Mouse (Mus musculus): Measurements from ENCODE around the gene Npffr2. TPM values are rescaled to one million over a fixed set of nuclear protein-coding genes. Genes with fewer than 3 reads are reported as not detected.

The Npffr2 gene
- polyA plus RNA-seq (2012; rRNA removed), result 0.10 TPM in 1 of 2 replicates, not detected in the other

DNA sequence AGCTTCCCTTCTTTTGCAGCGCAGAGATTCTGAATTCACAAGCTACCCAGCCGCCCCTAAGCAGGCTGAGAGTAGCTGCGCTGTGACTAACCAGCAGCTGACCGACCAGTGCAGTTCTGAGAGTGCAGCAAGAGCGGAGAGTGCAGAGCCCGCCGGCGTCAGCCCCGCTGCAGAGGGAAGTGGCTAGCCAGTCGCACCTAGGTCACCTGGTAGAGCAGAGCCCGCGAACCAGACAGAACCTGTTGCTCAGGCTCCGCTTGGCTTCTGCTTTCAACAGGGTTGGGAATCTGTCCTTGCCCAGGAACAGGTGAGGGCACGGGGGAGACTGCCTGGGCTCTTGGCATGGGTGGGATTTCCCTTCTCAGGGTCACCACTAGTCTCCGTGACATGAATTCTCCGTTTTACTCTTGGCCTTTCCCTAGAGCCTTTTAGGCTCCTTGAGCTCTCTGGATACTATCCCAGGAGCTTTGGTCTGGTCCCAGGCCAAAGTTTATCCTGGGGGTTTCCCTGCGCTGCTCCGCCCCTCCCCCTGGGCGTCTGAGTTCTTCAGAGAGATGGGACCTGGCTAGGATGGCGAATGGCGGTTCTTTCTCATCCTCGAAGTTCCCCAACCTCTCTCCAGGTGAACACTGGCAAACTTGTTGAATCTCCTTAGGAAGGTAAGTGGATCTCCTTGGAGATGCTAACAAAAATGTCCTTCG, at the start of gene Npffr2:
TSS of gene Npffr2 (plus strand) at position 552 of the 701 bp plus-strand sequence.

Other genes starting within 250 kb of the Npffr2 start
- 0.35 and 1.2 TPM in 2 replicates for gene Gc, start 69.5 kb upstream of the Npffr2 start, polyA plus RNA-seq (2012; rRNA removed)

Data from ovary, adult 2 months (tissue).